Mouse (Mus musculus) heart, embryonic 16.5 days (tissue): ENCODE results near the gene Epas1. TPM values are rescaled to one million over a fixed set of nuclear protein-coding genes. Genes with fewer than 3 reads are reported as not detected.

Experiments used
- ATAC-seq: fragments of 200-750 bp; cut with Nextera tagmentation; replicated peaks from 2 replicates; pipeline ENCODE4 v1.8.0; 2017; ENCODE audit warnings: moderate number of reproducible peaks; ENCODE audit not compliant: insufficient read depth, low FRiP score; ENCODE audit errors: extremely low read depth
- H3K27ac ChIP-seq: fragments of 300-500 bp; sonication (generic); 2 replicates; pipeline ENCODE4 v1.5.1; 2014; ENCODE audit warnings: mild to moderate bottlenecking, low read length, control low read depth, moderate library complexity
- H3K27me3 ChIP-seq: fragments of 300-500 bp; sonication (generic); 2 replicates; pipeline ENCODE4 v1.6.1; 2014; ENCODE audit warnings: low read length, mixed read lengths; ENCODE audit not compliant: control insufficient read depth, insufficient read depth
- H3K36me3 ChIP-seq: fragments of 300-500 bp; sonication (generic); 2 replicates; pipeline ENCODE4 v1.6.1; 2014; ENCODE audit not compliant: control insufficient read depth, insufficient read depth
- H3K4me1 ChIP-seq: fragments of 300-500 bp; sonication (generic); 2 replicates; pipeline ENCODE4 v1.6.1; 2014; ENCODE audit warnings: low read length, mixed read lengths; ENCODE audit not compliant: control insufficient read depth, insufficient read depth
- H3K4me2 ChIP-seq: fragments of 300-500 bp; sonication (generic); 2 replicates; pipeline ENCODE4 v1.6.1; 2014; ENCODE audit warnings: low read depth, mild to moderate bottlenecking, control low read depth, low read length
- H3K4me3 ChIP-seq: fragments of 300-500 bp; sonication (generic); 2 replicates; pipeline ENCODE4 v1.5.1; 2014; ENCODE audit warnings: mild to moderate bottlenecking, control low read depth, low read length
- H3K9ac ChIP-seq: fragments of 300-500 bp; sonication (generic); 2 replicates; pipeline ENCODE4 v1.6.1; 2014; ENCODE audit warnings: low read length, control low read depth
- H3K9me3 ChIP-seq: fragments of 300-500 bp; sonication (generic); replicated peaks from 2 replicates; pipeline ENCODE4 v1.6.1; 2016; ENCODE audit warnings: low read length; ENCODE audit not compliant: control insufficient read depth
- WGBS: fragments of 180-500 bp; shearing (Covaris S2); extraction: QIAGEN DNeasy Blood & Tissue Kit; methylation state at CpG from one replicate; pipeline ENCODE4 v1.1.7; 2014; 5-methylcytosine and 5-hydroxymethylcytosine counted together
- polyA plus RNA-seq: library from polyadenylated mRNA; unstranded; fragments of >200 nt; fragmentation: Nextera tagmentation; extraction: Ambion mirVana; gene quantifications from 2 replicates; pipeline ENCODE4 v1.2.1, GENCODE M21; 2015

The Epas1 gene
- polyA plus RNA-seq, 1 experiment from 2014 or later: 8.2 TPM

DNA sequence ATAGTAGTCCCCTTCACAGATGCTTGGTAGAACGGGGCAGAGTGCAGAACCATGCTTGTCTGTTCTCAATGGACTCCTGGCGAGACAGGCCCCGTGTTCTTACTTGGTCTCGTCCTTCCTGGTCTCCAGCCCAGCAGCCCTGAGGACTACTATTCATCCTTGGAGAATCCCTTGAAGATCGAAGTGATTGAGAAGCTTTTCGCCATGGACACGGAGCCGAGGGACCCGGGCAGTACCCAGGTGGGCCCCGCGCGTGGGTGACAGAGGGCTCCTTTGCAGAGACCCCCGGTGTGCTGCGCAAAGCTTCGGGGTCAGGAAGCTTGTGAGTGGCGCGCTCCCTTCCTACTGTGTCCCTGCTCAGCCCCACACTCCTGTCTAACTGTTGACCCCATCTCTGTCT is 72.9 kb downstream of the Epas1 start:
- H3K27me3 ChIP-seq: no peaks in the 10 kb centered on the region
- H3K4me3 ChIP-seq: no peak overlapping the region
- no peaks in the 10 kb centered on the region for H3K4me1 ChIP-seq
- no peaks in the 10 kb centered on the region for H3K9me3 ChIP-seq
- no peak overlapping the region for H3K27ac ChIP-seq
- no peak for ATAC-seq
- no peaks in the 10 kb centered on the region; the same call in 1 of the 2 replicates for H3K36me3 ChIP-seq
- H3K4me2 ChIP-seq: no peak overlapping the region
- no peak overlapping the region for H3K9ac ChIP-seq
- WGBS: 85% methylated on average over 17 of the region's 17 CpGs

DNA sequence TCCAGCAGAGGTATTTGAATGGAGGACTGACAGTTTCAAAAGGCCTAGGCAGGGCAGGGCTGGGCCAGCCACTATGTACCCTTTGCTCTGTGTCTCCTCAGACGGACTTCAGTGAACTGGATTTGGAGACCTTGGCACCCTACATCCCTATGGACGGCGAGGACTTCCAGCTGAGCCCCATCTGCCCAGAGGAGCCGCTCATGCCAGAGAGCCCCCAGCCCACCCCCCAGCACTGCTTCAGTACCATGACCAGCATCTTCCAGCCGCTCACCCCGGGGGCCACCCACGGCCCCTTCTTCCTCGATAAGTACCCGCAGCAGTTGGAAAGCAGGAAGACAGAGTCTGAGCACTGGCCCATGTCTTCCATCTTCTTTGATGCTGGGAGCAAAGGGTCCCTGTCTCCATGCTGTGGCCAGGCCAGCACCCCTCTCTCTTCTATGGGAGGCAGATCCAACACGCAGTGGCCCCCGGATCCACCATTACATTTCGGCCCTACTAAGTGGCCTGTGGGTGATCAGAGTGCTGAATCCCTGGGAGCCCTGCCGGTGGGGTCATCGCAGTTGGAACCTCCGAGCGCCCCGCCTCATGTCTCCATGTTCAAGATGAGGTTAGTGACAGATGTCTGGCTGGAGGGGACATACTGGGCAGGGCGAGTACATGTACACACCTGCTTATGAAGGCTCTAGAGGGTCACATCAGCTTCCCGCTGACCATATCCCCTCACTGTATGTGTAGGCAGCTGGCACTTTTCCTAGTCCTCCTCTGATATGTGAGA is 74.1 kb downstream of the Epas1 start:
- no peak overlapping the region for H3K27ac ChIP-seq
- H3K4me1 ChIP-seq: no peaks in the 10 kb centered on the region
- H3K27me3 ChIP-seq: no peaks in the 10 kb centered on the region
- H3K9me3 ChIP-seq: no peaks in the 10 kb centered on the region
- 88% methylated on average over 19 of the region's 19 CpGs for WGBS
- no peak for ATAC-seq
- H3K36me3 ChIP-seq: no peaks in the 10 kb centered on the region; the same call in 1 of the 2 replicates
- no peak overlapping the region for H3K4me2 ChIP-seq
- H3K9ac ChIP-seq: no peak overlapping the region
- H3K4me3 ChIP-seq: no peak overlapping the region

DNA sequence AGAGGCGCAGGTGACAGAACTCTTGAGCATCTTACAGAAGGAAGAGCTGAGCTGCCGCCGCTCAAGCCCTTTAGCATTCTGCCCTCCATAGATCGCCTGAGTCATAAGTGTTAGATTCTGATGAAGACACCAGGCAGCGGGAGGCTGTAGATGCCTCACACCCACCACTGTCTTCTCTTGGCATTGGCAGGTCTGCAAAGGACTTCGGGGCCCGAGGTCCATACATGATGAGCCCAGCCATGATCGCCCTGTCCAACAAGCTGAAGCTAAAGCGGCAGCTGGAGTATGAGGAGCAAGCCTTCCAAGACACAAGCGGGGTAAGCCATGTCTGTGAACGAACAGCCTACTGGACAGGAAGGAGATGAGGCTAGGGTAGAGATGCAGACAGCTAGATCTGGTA is 75.0 kb downstream of the Epas1 start:
- ATAC-seq: no peak
- 94% methylated on average over 11 of the region's 11 CpGs for WGBS
- no peaks in the 10 kb centered on the region for H3K9me3 ChIP-seq
- H3K27me3 ChIP-seq: no peaks in the 10 kb centered on the region
- no peak overlapping the region for H3K4me3 ChIP-seq
- H3K4me2 ChIP-seq: no peak overlapping the region
- no peak overlapping the region for H3K9ac ChIP-seq
- H3K36me3 ChIP-seq: no peaks in the 10 kb centered on the region; the same call in 1 of the 2 replicates
- H3K4me1 ChIP-seq: no peaks in the 10 kb centered on the region
- H3K27ac ChIP-seq: no peak overlapping the region

DNA sequence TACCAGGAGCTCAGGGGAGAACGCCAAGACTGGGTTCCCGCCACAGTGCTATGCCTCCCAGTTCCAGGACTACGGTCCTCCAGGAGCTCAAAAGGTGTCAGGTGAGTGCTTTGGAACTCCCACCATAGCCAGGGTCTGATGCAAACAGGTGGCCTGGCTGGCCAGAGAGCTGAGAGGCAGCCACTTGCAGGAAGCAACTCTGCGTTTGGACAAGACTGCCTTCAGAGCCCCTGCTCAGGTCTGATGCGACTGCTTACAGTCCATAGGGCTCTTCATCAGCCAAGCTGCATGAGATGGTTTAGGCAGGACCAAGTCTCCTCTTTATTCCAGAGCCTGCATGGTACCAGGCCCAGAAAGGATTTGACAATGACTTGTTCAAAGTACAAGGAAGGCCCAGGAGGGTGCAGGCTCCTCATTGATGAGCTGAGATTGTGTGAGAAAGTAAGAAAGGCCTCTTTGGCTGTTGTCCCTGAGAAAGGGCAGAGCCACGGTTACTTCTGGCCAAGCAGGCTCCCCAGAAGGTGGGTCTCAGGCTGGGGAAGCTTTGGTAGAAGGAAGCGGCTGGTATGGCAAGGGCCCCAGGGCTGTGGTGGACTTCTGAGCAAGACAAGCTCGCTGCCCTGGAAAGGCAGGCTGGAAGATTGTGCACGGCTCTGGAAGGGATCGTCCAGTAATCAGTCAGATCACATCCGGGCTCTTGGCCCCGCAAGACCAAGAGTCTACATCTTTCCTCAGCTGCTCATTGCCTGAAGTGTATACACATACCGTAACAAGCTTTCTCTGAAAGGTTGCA is 76.1 kb downstream of the Epas1 start:
- no peak overlapping the region for H3K27ac ChIP-seq
- no peaks in the 10 kb centered on the region for H3K27me3 ChIP-seq
- no peaks in the 10 kb centered on the region for H3K4me1 ChIP-seq
- H3K9ac ChIP-seq: no peak overlapping the region
- no peaks in the 10 kb centered on the region for H3K9me3 ChIP-seq
- no peak overlapping the region for H3K4me2 ChIP-seq
- H3K36me3 ChIP-seq: no peaks in the 10 kb centered on the region; the same call in 1 of the 2 replicates
- no peak overlapping the region for H3K4me3 ChIP-seq
- no peak for ATAC-seq
- 84% methylated on average over 13 of the region's 13 CpGs for WGBS

DNA sequence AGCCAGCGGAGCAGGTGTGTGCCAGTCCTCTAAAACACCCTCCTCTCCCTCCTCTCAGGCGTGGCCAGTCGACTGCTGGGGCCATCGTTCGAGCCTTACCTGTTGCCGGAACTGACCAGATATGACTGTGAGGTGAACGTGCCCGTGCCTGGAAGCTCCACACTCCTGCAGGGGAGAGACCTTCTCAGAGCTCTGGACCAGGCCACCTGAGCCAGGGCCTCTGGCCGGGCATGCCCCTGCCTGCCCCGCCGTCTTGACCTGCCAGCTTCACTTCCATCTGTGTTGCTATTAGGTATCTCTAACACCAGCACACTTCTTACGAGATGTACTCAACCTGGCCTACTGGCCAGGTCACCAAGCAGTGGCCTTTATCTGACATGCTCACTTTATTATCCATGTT is 77.4 kb downstream of the Epas1 start:
- Histone ChIP-seq H3K27me3 (no peaks in the 10 kb centered on the region), H3K9ac (no peak overlapping the region), H3K4me1 (no peaks in the 10 kb centered on the region), H3K36me3 (no peaks in the 10 kb centered on the region; the same call in 1 of the 2 replicates), H3K27ac (no peak overlapping the region), H3K4me2 (no peak overlapping the region), H3K4me3 (no peak overlapping the region), H3K9me3 (no peaks in the 10 kb centered on the region)
- ATAC-seq: no peak
- WGBS: 84% methylated on average over 12 of the region's 12 CpGs

DNA sequence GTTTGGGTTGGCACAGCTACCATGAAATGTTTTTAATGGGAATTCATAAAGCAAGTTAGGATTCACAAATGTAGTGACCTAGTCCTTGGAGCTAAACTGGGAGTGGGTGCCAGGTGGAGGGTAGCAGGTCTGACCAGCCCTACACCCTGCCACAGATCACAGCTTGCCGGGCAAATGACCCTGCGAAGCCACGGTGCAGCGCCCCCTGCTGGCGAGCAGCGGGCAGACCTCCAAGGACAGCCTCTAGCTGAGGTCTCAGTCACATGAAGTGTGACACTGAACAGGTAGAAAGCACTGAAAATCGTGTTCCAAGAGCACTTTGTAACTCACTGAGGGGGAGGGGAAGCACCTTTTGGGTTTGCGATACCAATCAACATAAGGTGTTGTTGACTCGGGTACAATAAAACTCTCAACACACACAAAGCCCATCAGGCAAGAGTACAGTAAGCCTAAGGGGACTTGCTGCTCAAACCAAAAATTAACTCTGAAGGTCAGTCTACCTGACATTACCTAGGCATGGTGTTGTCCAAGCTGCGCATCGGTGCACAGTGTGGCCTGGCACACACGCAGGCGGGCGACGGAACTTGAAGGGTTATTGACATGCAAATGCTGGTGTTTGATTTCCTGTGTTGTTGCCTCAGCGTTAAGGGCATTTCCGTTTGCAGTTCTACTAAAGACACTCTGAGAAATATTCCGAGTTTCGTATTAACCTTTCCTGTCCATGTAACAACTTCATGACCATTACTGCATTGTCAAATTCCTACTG is 79.2 kb downstream of the Epas1 start:
- ATAC-seq: no peak
- Histone ChIP-seq H3K4me3 (no peak overlapping the region), H3K27ac (no peak overlapping the region), H3K27me3 (no peaks in the 10 kb centered on the region), H3K4me2 (no peak overlapping the region), H3K9me3 (no peaks in the 10 kb centered on the region), H3K9ac (no peak overlapping the region), H3K36me3 (no peaks in the 10 kb centered on the region; the same call in 1 of the 2 replicates), H3K4me1 (no peaks in the 10 kb centered on the region)
- 69% methylated on average over 19 of the region's 19 CpGs for WGBS

DNA sequence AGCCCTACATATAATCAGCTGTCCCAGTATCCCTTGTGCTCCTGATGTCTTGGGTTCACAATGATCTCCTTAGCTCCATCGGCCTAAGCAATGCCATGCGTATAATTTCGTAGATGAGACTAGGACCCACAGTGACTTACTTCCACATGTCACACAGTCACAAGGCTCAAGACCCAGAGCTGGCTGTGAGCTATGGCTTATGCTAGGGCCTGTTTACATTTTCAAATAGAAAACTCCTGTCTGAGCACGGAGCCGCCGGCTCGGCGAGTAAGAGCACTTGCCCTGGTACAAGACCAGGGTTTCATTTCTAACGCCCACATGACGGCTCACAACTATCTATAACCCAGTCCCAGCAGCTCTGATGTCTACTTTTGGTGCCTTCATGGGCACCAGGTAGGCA is 80.4 kb downstream of the Epas1 start:
- H3K9me3 ChIP-seq: no peaks in the 10 kb centered on the region
- no peak overlapping the region for H3K4me2 ChIP-seq
- WGBS: 90% methylated on average over 10 of the region's 10 CpGs
- no peak overlapping the region for H3K4me3 ChIP-seq
- no peak for ATAC-seq
- no peak overlapping the region for H3K9ac ChIP-seq
- no peaks in the 10 kb centered on the region; the same call in 1 of the 2 replicates for H3K36me3 ChIP-seq
- H3K27ac ChIP-seq: no peak overlapping the region
- no peaks in the 10 kb centered on the region for H3K4me1 ChIP-seq
- H3K27me3 ChIP-seq: no peaks in the 10 kb centered on the region

DNA sequence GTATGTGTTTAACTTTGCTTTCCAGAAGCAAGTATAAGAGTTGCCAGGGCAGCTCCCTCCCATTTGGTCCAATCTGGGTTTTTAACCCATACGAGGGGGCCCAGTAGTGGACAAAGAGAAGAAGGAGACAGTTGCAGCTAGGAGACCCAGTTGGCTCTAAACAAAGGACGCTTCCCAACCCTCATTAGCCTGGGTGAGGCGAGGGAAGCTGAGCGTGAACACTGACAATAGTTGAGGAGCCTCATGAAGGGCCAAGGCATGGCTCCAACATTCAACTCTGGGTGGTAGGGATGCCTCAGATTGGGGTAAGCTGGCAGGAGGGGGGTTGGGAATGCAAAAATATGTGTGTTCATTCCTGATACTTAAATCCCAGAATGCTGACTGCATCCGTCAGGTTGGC is 85.8 kb downstream of the Epas1 start:
- WGBS: 85% methylated on average over 5 of the region's 5 CpGs
- no peak for ATAC-seq

More for the DNA sequence above, 85.8 kb downstream of the Epas1 start:
- no peaks in the 10 kb centered on the region for H3K27me3 ChIP-seq
- H3K9ac ChIP-seq: no peak overlapping the region
- no peak overlapping the region for H3K4me3 ChIP-seq
- H3K36me3 ChIP-seq: no peaks in the 10 kb centered on the region
- no peaks in the 10 kb centered on the region for H3K9me3 ChIP-seq
- no peaks in the 10 kb centered on the region for H3K4me1 ChIP-seq
- H3K4me2 ChIP-seq: no peak overlapping the region
- H3K27ac ChIP-seq: no peak overlapping the region
